Mouse (Mus musculus) olfactory bulb, adult 2 months (tissue): Measurements from ENCODE around the gene Wdr18.

Source experiments
- CTCF ChIP-seq: fragments of 200-500 bp; IDR thresholded peaks from 2 replicates; pipeline ENCODE4 v1.5.1; 2012; ENCODE audit warnings: low read depth, mild to moderate bottlenecking, low read length, moderate library complexity; ENCODE audit not compliant: insufficient read depth
- POLR2A ChIP-seq: fragments of 200-500 bp; IDR thresholded peaks from 2 replicates; pipeline ENCODE4 v1.6.1; 2012; ENCODE audit warnings: mild to moderate bottlenecking, low read depth, low read length, moderate library complexity; ENCODE audit not compliant: insufficient read depth

- no peak for TF ChIP-seq POLR2A
- TF ChIP-seq CTCF: no peak
Observed at GRCm38 (mm10) chr10:79932736-79933135, 27.2 kb upstream of the Wdr18 start.
